Comparison of ENCODE assay signal across 9 mouse cellular contexts in the genomic region with DNA sequence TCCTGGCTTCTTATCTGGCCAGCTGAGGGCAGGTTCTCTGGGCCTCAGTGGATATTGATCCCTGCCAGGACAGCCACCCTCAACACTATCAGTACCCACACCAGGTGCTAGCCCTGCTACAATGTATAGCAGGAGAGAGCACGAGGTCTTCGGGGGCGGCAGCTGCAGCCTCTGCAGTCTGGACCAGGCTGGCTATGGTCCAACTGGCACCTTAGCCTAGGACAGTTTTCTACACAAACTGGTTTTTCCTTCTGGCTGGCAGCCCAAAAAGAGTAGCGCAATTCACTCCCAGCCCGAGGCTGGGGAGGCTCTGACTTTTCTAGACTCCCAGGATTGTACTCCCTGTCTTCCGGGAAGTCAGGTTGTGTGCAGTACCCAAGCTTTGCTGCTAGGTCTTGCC. TPM values are rescaled to one million over a fixed set of nuclear protein-coding genes. Genes with fewer than 3 reads are reported as not detected.
DNase-seq lines count a peak whose midpoint lies in the region; ATAC-seq and TF ChIP-seq lines count a peak whose summit lies in the region.
"Had no signal": no experiment of that assay in that cellular context is flagged by ENCODE, and none has a peak within 500 bp of the region (broad histone marks: within the 10 kb centered on the region; RNA-seq: fewer than 3 reads in every experiment).

No protein-coding gene starts in this region.

- H3K79me2 ChIP-seq in heart, adult 2 months (replicated peaks; ENCODE audit: control insufficient read depth, insufficient read depth, low read length), result no peaks in the 10 kb centered on the region

- H3K27me3 ChIP-seq in limb, embryonic 12.5 days, result peaks cover 75% of the 10 kb centered on the region
- H3K27me3 ChIP-seq in limb, embryonic 10.5 days (ENCODE audit: low read depth, poor library complexity, severe bottlenecking), result peaks cover 79% of the 10 kb centered on the region
- 0 out of 2 replicates have a peak, but pooled peaks cover 3% of the 10 kb centered on the region for H3K27me3 ChIP-seq in midbrain, postnatal 0 days (ENCODE audit: insufficient read depth, low read length)
- H3K27me3 ChIP-seq in heart, adult 2 months (ENCODE audit: control insufficient read depth, insufficient read depth, low read length), result no peaks in the 10 kb centered on the region

- ATAC-seq in limb, embryonic 12.5 days (ENCODE audit: insufficient number of reproducible peaks, insufficient read depth, low FRiP score, low TSS enrichment, low read depth), result no peak
- ATAC-seq in midbrain, postnatal 0 days (ENCODE audit: low FRiP score), result no peak

- H3K4me1 ChIP-seq in limb, embryonic 12.5 days (replicated peaks), result peaks cover 35% of the 10 kb centered on the region
- H3K4me1 ChIP-seq in limb, embryonic 10.5 days, result peaks cover 39% of the 10 kb centered on the region
- H3K4me1 ChIP-seq in midbrain, postnatal 0 days (ENCODE audit: insufficient read depth, low read length), result peaks cover 7% of the 10 kb centered on the region; the same call in 1 of the 2 replicates
- H3K4me1 ChIP-seq in heart, adult 2 months (ENCODE audit: control insufficient read depth, insufficient read depth, low read length), result no peaks in the 10 kb centered on the region; the same call in 1 of the 2 replicates

- H3K27ac ChIP-seq in limb, embryonic 12.5 days, result no peak overlapping the region
- no peak overlapping the region for H3K27ac ChIP-seq in limb, embryonic 10.5 days
- H3K27ac ChIP-seq in midbrain, postnatal 0 days (ENCODE audit: low read depth, low read length), result peak overlapping the region; percentile 73; the same call in 1 of the 2 replicates
- no peak overlapping the region for H3K27ac ChIP-seq in heart, adult 2 months

- no peak overlapping the region for H3K9ac ChIP-seq in limb, embryonic 12.5 days (replicated peaks)
- no peak overlapping the region for H3K9ac ChIP-seq in midbrain, postnatal 0 days (replicated peaks; ENCODE audit: low read length, poor library complexity, severe bottlenecking)
- no peak overlapping the region for H3K9ac ChIP-seq in heart, adult 2 months (ENCODE audit: low read depth, low read length)

- TF ChIP-seq CTCF in midbrain, postnatal 0 days (IDR thresholded peaks at IDR 0.05), result no peak
- TF ChIP-seq CTCF in heart, adult 2 months (IDR thresholded peaks at IDR 0.05), result no peak

- DNase-seq in limb, embryonic 10.5 days (ENCODE audit: low spot score), result no peak
- peak; percentile 43 for DNase-seq in cerebellum, adult 9-10 months
- DNase-seq in kidney, postnatal 14 days, result peak; percentile 86
- peak; percentile 65 for DNase-seq in midbrain, postnatal 0 days (ENCODE audit: low spot score)
- DNase-seq in Muller cell, postnatal 12 days (ENCODE audit: inconsistent ontology term), result no peak
- no peak for DNase-seq in gastrocnemius, postnatal 25 days
- DNase-seq in heart, adult 2 months, result no peak

- no peak overlapping the region for H3K4me3 ChIP-seq in limb, embryonic 12.5 days (replicated peaks)
- H3K4me3 ChIP-seq in limb, embryonic 10.5 days, result no peak overlapping the region
- H3K4me3 ChIP-seq in midbrain, postnatal 0 days (ENCODE audit: low read depth, low read length), result 0 out of 2 replicates have a peak overlapping the region, but pooled peaks have one; percentile 61
- H3K4me3 ChIP-seq in heart, adult 2 months, result no peak overlapping the region

- WGBS in limb, embryonic 12.5 days, result 63% methylated on average over 6 of the region's 6 CpGs
- 72% methylated on average over 6 of the region's 6 CpGs for WGBS in limb, embryonic 10.5 days
- 48% methylated on average over 6 of the region's 6 CpGs for WGBS in midbrain, postnatal 0 days
- 32% methylated on average over 6 of the region's 6 CpGs for WGBS in heart, adult 2 months

- intact Hi-C loops in heart, adult 2 months (cut with DNase I), result loop anchor here (5.0 kb wide), 1 partner anchor 64 kb away; no protein-coding TSS in a partner anchor

- H3K4me2 ChIP-seq in limb, embryonic 12.5 days, result peak overlapping the region; percentile 94; the same call in 1 of the 2 replicates
- no peak overlapping the region for H3K4me2 ChIP-seq in midbrain, postnatal 0 days (ENCODE audit: low read depth, low read length, poor library complexity, severe bottlenecking)

- H3K36me3 ChIP-seq in limb, embryonic 12.5 days, result no peaks in the 10 kb centered on the region
- H3K36me3 ChIP-seq in limb, embryonic 10.5 days, result no peaks in the 10 kb centered on the region
- H3K36me3 ChIP-seq in midbrain, postnatal 0 days (ENCODE audit: insufficient read depth, low read length), result no peaks in the 10 kb centered on the region
- no peaks in the 10 kb centered on the region for H3K36me3 ChIP-seq in heart, adult 2 months (ENCODE audit: control insufficient read depth, insufficient read depth, low read length)

- TF ChIP-seq EP300 in heart, adult 2 months (IDR thresholded peaks at IDR 0.05; ENCODE audit: insufficient read depth, low read depth, low read length), result no peak

- no peak for TF ChIP-seq POLR2A in heart, adult 2 months (IDR thresholded peaks at IDR 0.05; ENCODE audit: insufficient read depth, low read depth, low read length)

- H3K9me3 ChIP-seq in limb, embryonic 12.5 days, result no peaks in the 10 kb centered on the region
- no peaks in the 10 kb centered on the region for H3K9me3 ChIP-seq in limb, embryonic 10.5 days (replicated peaks)
- no peaks in the 10 kb centered on the region for H3K9me3 ChIP-seq in midbrain, postnatal 0 days (ENCODE audit: low read length)

RNA-seq across cellular contexts. Expression of gene Cx3cl1, which starts 0.9 kb away (rescaled TPM):
- polyA plus RNA-seq in limb, embryonic 12.5 days (2016; fragmentation: Nextera tagmentation; extraction: Ambion mirVana), result 5.3 and 7.5 TPM in 2 replicates
- 2.7 and 5.3 TPM in 2 replicates for polyA plus RNA-seq in limb, embryonic 10.5 days (2016; fragmentation: Nextera tagmentation; extraction: Ambion mirVana)
- total RNA-seq in midbrain, postnatal 0 days (2014; rRNA removed), result 82.0 and 111 TPM in 2 replicates
- 105 and 110 TPM in 2 replicates for polyA plus RNA-seq in midbrain, postnatal 0 days (2015; fragmentation: Nextera tagmentation; extraction: Ambion mirVana)
- 1 to 10 TPM in 1 of 2 experiments, under 1 TPM in 1; 0.82 to 1.4 TPM for total RNA-seq in gastrocnemius, postnatal 25 days (2021)
- total RNA-seq in heart, adult 2 months (2021), result 1 to 10 TPM; 5.1 to 5.4 TPM
- polyA plus RNA-seq in heart, adult 2 months (2012; rRNA removed), result 11.3 and 12.0 TPM in 2 replicates

RNA-seq across cellular contexts. Expression of gene Ccl22, which starts 25.6 kb away (rescaled TPM):
- polyA plus RNA-seq in limb, embryonic 12.5 days (2016; fragmentation: Nextera tagmentation; extraction: Ambion mirVana), result not detected in 2 replicates
- polyA plus RNA-seq in limb, embryonic 10.5 days (2016; fragmentation: Nextera tagmentation; extraction: Ambion mirVana), result not detected in 2 replicates
- not detected in 2 replicates for total RNA-seq in midbrain, postnatal 0 days (2014; rRNA removed)
- polyA plus RNA-seq in midbrain, postnatal 0 days (2015; fragmentation: Nextera tagmentation; extraction: Ambion mirVana), result not detected in 2 replicates
- not detected for total RNA-seq in gastrocnemius, postnatal 25 days (2021)
- total RNA-seq in heart, adult 2 months (2021), result not detected
- polyA plus RNA-seq in heart, adult 2 months (2012; rRNA removed), result 0.14 and 0.41 TPM in 2 replicates
- polyA plus RNA-seq: neural tube, embryonic 11.5 days had no signal

RNA-seq across cellular contexts. Expression of gene Ccl17, which starts 39.3 kb away (rescaled TPM):
- polyA plus RNA-seq in limb, embryonic 12.5 days (2016; fragmentation: Nextera tagmentation; extraction: Ambion mirVana), result not detected in 2 replicates
- not detected in 2 replicates for polyA plus RNA-seq in limb, embryonic 10.5 days (2016; fragmentation: Nextera tagmentation; extraction: Ambion mirVana)
- 8.5 TPM in 1 of 2 replicates, not detected in the other for total RNA-seq in midbrain, postnatal 0 days (2014; rRNA removed)
- polyA plus RNA-seq in midbrain, postnatal 0 days (2015; fragmentation: Nextera tagmentation; extraction: Ambion mirVana), result 4.4 and 4.7 TPM in 2 replicates
- total RNA-seq in gastrocnemius, postnatal 25 days (2021), result not detected
- total RNA-seq in heart, adult 2 months (2021), result not detected
- 0.62 TPM in 1 of 2 replicates, not detected in the other for polyA plus RNA-seq in heart, adult 2 months (2012; rRNA removed)
- polyA plus RNA-seq: neural tube, embryonic 11.5 days had no signal

Comparison
In these comparisons a context has a peak if more than half of its experiments do, and no peak if none do; other contexts are left out.
1. DNase-seq: peak in cerebellum, adult 9-10 months (single experiment), kidney, postnatal 14 days (single experiment) and midbrain, postnatal 0 days (single experiment); none in limb, embryonic 10.5 days (single experiment), Muller cell, postnatal 12 days (single experiment), gastrocnemius, postnatal 25 days (single experiment) and heart, adult 2 months (0 of 2).